Mouse (Mus musculus) brain, adult 2 months (tissue): ENCODE data around the gene Lipi.

Experiments used
- DNase-seq: peaks from one replicate; pipeline ENCODE4 v3.0.0; 2011; ENCODE audit warnings: low read depth, low spot score

Lipi gene

GRCm38 (mm10) chr16:75585961-75586360 is at the start of gene Lipi:
Lipi (minus strand) TSS chr16:75586061.
- no peak for DNase-seq

GRCm38 (mm10) chr16:75627862-75628261 is 42.0 kb upstream of the Lipi start:
- peak; percentile 42 for DNase-seq

GRCm38 (mm10) chr16:75617651-75618349 is 31.9 kb upstream of the Lipi start:
- DNase-seq = peak; percentile 70

- no peak for DNase-seq
Measured at GRCm38 (mm10) chr16:75612561-75612960, 26.7 kb upstream of the Lipi start.

GRCm38 (mm10) chr16:75606415-75606814 is 20.6 kb upstream of the Lipi start:
- no peak for DNase-seq

GRCm38 (mm10) chr16:75593501-75594183 is 7.8 kb upstream of the Lipi start:
- DNase-seq = no peak

- peak; percentile 89 for DNase-seq
Measured at GRCm38 (mm10) chr16:75592671-75593500, 7.0 kb upstream of the Lipi start, which contains the start of gene Rbm11. Rbm11 (plus strand) TSS chr16:75592844.

- no peak for DNase-seq
Measured at GRCm38 (mm10) chr16:75586466-75586865, 605 bp upstream of the Lipi start.

GRCm38 (mm10) chr16:75582279-75582678 is 3.6 kb downstream of the Lipi start:
- DNase-seq = no peak

- peak; percentile 51 for DNase-seq
Measured at GRCm38 (mm10) chr16:75562910-75563309, 23.0 kb downstream of the Lipi start.

GRCm38 (mm10) chr16:75545310-75545709 is 40.6 kb downstream of the Lipi start:
- no peak for DNase-seq

GRCm38 (mm10) chr16:75537784-75538565 is 47.9 kb downstream of the Lipi start:
- peak; percentile 66 for DNase-seq

- peak; percentile 30 for DNase-seq
Measured at GRCm38 (mm10) chr16:75531705-75532104, 54.2 kb downstream of the Lipi start.

GRCm38 (mm10) chr16:75496568-75496967 is 89.3 kb downstream of the Lipi start:
- DNase-seq = no peak
